Mouse (Mus musculus) kidney, postnatal 14 days (tissue): ENCODE results near the gene C3.

Experiments used
- DNase-seq: peaks from one replicate; pipeline ENCODE4 v3.0.0; 2022; ENCODE audit warnings: mixed read lengths

Gene C3

GRCm38 (mm10) chr17:57228014-57228413 lies at the start of gene C3:
Gene C3 (minus strand): TSS chr17:57228136.
- DNase-seq = peak; percentile 29

- DNase-seq = peak; percentile 87
These were observed 48.7 kb upstream of the C3 start for GRCm38 (mm10) chr17:57276634-57277121.

GRCm38 (mm10) chr17:57275997-57276351 lies 48.0 kb upstream of the C3 start:
- peak; percentile 45 for DNase-seq

- DNase-seq = peak; percentile 95
These were observed 47.4 kb upstream of the C3 start for GRCm38 (mm10) chr17:57275111-57275996.

- DNase-seq = no peak
These were observed 46.8 kb upstream of the C3 start for GRCm38 (mm10) chr17:57274686-57275085.

GRCm38 (mm10) chr17:57273846-57274245 lies 45.9 kb upstream of the C3 start:
- DNase-seq = no peak

GRCm38 (mm10) chr17:57271301-57271700 lies 43.4 kb upstream of the C3 start:
- no peak for DNase-seq

GRCm38 (mm10) chr17:57267556-57268126 lies 39.7 kb upstream of the C3 start:
- DNase-seq = no peak

- peak; percentile 92 for DNase-seq
These were observed 37.3 kb upstream of the C3 start for GRCm38 (mm10) chr17:57264972-57265945.

GRCm38 (mm10) chr17:57264164-57264563 lies 36.2 kb upstream of the C3 start:
- DNase-seq = no peak

- DNase-seq = no peak
These were observed 35.1 kb upstream of the C3 start for GRCm38 (mm10) chr17:57262901-57263550.

GRCm38 (mm10) chr17:57261796-57262195 lies 33.9 kb upstream of the C3 start:
- DNase-seq = no peak

GRCm38 (mm10) chr17:57261286-57261685 lies 33.4 kb upstream of the C3 start:
- no peak for DNase-seq

GRCm38 (mm10) chr17:57260351-57260750 lies 32.4 kb upstream of the C3 start:
- no peak for DNase-seq

GRCm38 (mm10) chr17:57259742-57260141 lies 31.8 kb upstream of the C3 start:
- no peak for DNase-seq

- no peak for DNase-seq
These were observed 30.3 kb upstream of the C3 start for GRCm38 (mm10) chr17:57258191-57258590.

GRCm38 (mm10) chr17:57256921-57257485 lies 29.1 kb upstream of the C3 start:
- DNase-seq = no peak

GRCm38 (mm10) chr17:57255354-57255753 lies 27.4 kb upstream of the C3 start:
- DNase-seq = peak; percentile 49

- no peak for DNase-seq
These were observed 25.4 kb upstream of the C3 start for GRCm38 (mm10) chr17:57253306-57253705.

GRCm38 (mm10) chr17:57251431-57251830 lies 23.5 kb upstream of the C3 start:
- no peak for DNase-seq

- DNase-seq = peak; percentile 68
These were observed 22.7 kb upstream of the C3 start for GRCm38 (mm10) chr17:57250461-57251160.
